Mouse (Mus musculus): ENCODE data around the gene Ubac2.
A peak's percentile ranks its signal among the peaks of the same experiment; 100 is the strongest.

Ubac2 gene

GRCm38 (mm10) chr14:121927451-121927850 lies 49.0 kb downstream of the Ubac2 start:
- DNase-seq, result no peak

- peak; percentile 39 to 48 for DNase-seq
Measured at GRCm38 (mm10) chr14:121928375-121929137, 50.1 kb downstream of the Ubac2 start.

- DNase-seq, result no peak
Measured at GRCm38 (mm10) chr14:121929243-121929951, 51.0 kb downstream of the Ubac2 start.

- no peak for DNase-seq
Measured at GRCm38 (mm10) chr14:121930731-121931383, 52.4 kb downstream of the Ubac2 start.

GRCm38 (mm10) chr14:121931594-121931993 lies 53.2 kb downstream of the Ubac2 start:
- peak in 1 of 2 experiments; percentile 36 for DNase-seq

GRCm38 (mm10) chr14:121932180-121932579 lies 53.8 kb downstream of the Ubac2 start:
- no peak for DNase-seq

- no peak for DNase-seq
Measured at GRCm38 (mm10) chr14:121933906-121934596, 55.6 kb downstream of the Ubac2 start.

GRCm38 (mm10) chr14:121934597-121934946 lies 56.2 kb downstream of the Ubac2 start:
- no peak for DNase-seq

GRCm38 (mm10) chr14:121936356-121936755 lies 57.9 kb downstream of the Ubac2 start:
- DNase-seq, result no peak

- no peak for DNase-seq
Measured at GRCm38 (mm10) chr14:121936856-121937255, 58.4 kb downstream of the Ubac2 start.

GRCm38 (mm10) chr14:121937601-121938255 lies 59.3 kb downstream of the Ubac2 start:
- DNase-seq, result peak in 1 of 2 experiments; percentile 43

GRCm38 (mm10) chr14:121938256-121939191 lies 60.1 kb downstream of the Ubac2 start:
- DNase-seq, result no peak

GRCm38 (mm10) chr14:121939582-121939981 lies 61.2 kb downstream of the Ubac2 start:
- DNase-seq, result no peak

GRCm38 (mm10) chr14:121946131-121946530 lies 67.7 kb downstream of the Ubac2 start:
- no peak for DNase-seq

GRCm38 (mm10) chr14:121946728-121947127 lies 68.3 kb downstream of the Ubac2 start:
- no peak for DNase-seq

- no peak for DNase-seq
Measured at GRCm38 (mm10) chr14:121947201-121947760, 68.9 kb downstream of the Ubac2 start.

GRCm38 (mm10) chr14:121947966-121948365 lies 69.5 kb downstream of the Ubac2 start:
- no peak for DNase-seq

- no peak for DNase-seq
Measured at GRCm38 (mm10) chr14:121949436-121949835, 71.0 kb downstream of the Ubac2 start.

GRCm38 (mm10) chr14:121949897-121950296 lies 71.5 kb downstream of the Ubac2 start:
- no peak for DNase-seq

- no peak for DNase-seq
Measured at GRCm38 (mm10) chr14:121951399-121952045, 73.1 kb downstream of the Ubac2 start.

- DNase-seq, result no peak
Measured at GRCm38 (mm10) chr14:121952046-121952400, 73.6 kb downstream of the Ubac2 start.

All from thymus, postnatal 36 days (tissue).